Mouse (Mus musculus): ENCODE data around the gene Prpf4.
A peak's percentile ranks its signal among the peaks of the same experiment; 100 is the strongest.

Gene Prpf4

GRCm38 (mm10) chr4:62408601-62409282, at the start of gene Prpf4, which contains the start of gene Cdc26:
TSS of gene Prpf4 (plus strand) at chr4:62408797.
TSS of gene Cdc26 (minus strand) at chr4:62408642.
- DNase-seq = peak; percentile 100

GRCm38 (mm10) chr4:62359256-62359775, 49.3 kb upstream of the Prpf4 start:
- DNase-seq = no peak

GRCm38 (mm10) chr4:62360088-62360804, 48.4 kb upstream of the Prpf4 start, which contains the start of the genes Fkbp15 and Slc31a1:
TSS of gene Fkbp15 (minus strand) at chr4:62360548.
TSS of gene Slc31a1 (plus strand) at chr4:62360727.
- DNase-seq = peak; percentile 98

GRCm38 (mm10) chr4:62360805-62361455, 47.7 kb upstream of the Prpf4 start:
- peak; percentile 13 for DNase-seq

DNA sequence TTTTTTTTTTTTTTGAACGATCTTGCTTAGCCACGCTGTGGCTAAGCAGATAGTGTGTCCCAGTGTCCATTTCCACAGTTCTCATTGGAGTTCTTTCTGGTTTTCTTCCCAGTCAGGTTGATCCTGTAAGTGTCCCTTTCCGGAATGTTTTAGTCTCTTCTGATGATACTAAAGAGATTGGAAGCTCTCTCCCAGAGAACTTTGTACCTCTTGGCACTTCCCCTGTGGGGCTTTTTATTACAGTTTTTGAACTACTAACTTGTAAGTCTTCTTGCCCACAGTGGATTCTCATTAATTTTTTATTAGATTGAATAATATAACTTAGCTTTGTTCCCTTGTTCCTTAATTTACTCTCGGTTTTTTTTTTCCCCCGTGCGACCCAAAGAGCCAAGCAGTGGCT, 47.0 kb upstream of the Prpf4 start:
- no peak for DNase-seq

DNA sequence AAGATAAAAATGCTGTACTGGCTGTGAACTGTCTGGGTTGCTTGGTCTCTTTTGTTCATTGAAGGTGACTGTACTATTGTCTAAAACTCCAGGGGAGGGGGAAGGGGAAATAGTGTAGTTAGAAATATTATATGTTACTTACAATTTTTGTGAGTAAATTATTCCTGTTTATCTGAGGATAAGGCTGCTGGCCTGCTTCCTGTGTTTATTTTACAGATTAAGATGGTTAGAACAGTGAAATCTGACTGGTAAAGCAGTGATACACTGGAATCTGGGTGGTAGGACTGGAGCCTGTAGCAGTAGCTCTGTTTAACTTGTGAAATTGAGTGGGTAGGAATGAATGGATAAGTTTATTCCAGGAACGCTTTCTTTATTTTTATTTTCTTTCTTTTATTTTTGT, 46.6 kb upstream of the Prpf4 start:
- DNase-seq = no peak

GRCm38 (mm10) chr4:62362437-62362836, 46.2 kb upstream of the Prpf4 start:
- DNase-seq = no peak

GRCm38 (mm10) chr4:62364299-62364698, 44.3 kb upstream of the Prpf4 start:
- no peak for DNase-seq

DNA sequence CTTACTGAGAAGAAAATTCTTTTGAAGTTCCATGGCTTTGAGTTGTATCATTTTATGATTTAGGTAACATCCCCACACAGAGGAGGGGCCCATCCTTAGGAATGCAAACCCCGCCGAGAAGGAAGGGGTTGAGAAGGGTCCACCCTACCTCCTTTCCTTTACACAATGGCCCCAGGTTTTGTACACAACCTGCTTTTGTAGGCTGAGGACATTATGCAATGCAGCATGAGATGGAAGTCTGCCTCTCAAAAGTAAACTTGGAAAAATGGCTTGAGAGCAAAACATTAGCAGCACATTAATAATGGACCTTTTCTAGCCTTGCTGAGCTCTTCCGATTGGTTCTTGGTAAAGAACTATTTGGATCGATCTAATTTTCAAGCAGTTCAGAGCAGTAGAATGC, 42.3 kb upstream of the Prpf4 start:
- no peak for DNase-seq

DNA sequence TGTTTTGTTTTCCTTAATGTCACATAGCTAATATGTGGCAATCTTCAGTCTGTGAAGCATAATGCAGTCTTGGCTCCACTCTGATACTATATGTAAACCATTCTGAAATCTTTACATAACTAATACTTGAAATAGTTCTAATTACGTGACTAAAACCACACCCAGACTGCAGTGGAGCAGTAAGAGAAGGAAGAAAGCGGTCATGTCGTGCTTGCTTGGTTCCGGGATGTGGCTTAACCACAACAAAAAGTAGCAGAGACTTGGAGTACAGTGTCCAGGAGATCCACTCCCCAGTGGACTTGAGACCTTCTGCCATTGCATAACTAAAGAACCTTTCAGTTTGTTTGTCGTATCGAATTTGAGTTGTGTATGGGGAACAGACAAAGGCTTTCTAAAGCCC, 41.0 kb upstream of the Prpf4 start:
- DNase-seq = no peak

GRCm38 (mm10) chr4:62369091-62369490, 39.5 kb upstream of the Prpf4 start:
- no peak for DNase-seq

DNA sequence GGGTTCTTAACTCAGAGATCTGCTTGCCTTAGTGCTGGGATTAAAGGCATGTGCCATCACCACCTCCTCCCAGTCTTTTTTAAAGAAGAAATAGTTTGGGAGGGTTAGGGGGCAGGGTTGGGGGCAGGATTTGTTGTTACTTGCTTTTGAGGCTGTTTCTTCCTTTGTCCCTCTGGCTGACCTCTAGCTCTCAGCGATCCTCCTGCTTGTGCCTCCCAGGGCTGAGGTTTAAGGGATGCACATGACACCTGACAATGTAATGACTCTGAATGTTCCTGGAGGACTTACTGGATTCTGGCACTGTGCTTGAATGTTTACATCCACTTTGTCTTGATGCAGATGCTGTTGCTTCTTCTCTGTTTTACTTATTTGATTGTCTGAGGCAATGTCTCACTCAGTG, 36.2 kb upstream of the Prpf4 start:
- no peak for DNase-seq

DNA sequence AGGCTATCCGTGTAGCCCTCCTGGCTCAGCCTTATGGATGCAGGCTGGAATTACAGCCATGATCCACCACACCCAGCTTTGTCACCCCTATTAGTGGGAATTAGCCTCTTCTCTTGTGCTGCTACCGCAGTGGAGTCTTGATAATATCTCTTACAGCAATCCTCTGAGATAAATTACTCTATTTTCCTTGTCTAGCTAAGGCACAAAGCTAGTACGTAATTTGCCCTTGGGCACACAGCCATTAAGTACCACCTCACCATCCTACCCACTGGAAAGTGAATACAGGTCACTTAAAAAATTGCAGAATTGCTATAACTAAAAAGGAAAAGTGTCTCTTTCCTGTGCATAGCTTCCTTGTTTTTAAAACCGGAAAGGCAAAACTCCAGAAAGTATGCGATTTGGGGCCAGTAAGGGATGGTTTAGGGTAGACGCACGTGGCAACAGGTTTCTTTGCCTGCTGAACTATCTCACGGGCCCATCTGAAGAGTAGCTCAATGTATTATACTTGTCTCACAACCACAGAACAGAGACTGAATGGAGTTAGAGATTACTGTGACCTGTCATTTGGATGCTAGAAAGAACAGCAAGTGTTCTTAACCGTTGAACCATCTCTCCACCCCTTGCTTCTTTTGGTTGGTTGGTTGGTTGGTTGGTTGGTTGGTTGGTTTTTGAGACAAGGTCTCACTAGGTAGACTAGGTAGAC, 35.6 kb upstream of the Prpf4 start:
- DNase-seq = no peak

- DNase-seq = no peak
Measured at GRCm38 (mm10) chr4:62373668-62374067, 34.9 kb upstream of the Prpf4 start.

DNA sequence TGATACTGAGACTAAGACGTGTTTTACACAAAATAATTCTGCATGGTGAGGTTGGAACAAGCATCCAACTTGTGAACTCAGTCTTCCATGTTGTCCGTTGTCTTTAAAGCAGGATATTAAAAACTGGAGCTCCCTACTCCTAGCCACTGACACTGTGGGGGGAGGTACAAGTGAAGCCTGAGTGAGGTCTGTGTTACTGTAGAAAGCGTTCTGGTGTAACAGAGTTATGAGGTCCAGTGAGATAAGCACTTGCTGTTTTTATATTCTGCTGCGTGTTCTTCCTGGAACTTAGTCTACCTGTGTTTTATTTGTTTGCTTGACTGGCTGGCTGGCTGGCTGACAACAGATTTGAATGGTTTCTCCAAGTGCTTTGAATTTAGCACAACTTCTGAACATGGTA, 34.3 kb upstream of the Prpf4 start:
- DNase-seq = no peak

GRCm38 (mm10) chr4:62376123-62376522, 32.5 kb upstream of the Prpf4 start:
- DNase-seq = no peak

DNA sequence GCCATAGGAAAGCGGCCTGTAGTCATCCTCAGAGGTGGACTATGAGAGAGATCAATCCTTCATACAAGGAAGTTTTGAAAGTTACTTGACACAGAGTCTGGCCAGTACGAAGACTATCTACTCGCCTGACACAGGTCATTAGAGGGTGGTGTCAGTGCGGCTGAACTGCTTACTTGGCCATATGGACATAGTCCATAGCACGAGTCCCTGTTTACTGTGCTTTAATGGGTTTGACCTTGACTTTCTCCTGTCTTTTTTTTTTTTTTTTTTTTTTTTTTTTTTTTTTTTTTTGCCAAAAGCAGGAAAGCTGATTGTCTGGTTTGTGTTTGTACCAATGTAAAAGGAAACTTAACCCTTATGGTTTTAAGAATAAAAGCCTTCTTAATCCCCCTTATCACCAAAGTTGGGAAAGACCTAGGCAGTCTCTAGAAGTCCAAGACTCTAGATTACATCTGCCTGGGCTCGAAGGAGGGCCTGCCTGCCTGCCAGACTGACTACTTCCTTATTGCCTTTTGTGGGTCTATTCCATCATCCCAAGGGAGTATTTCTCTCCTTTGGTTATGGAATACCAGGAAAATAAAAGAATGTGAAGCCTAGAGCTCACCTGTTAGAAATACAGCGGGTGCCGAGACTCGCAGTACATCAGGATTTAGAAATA, 28.7 kb upstream of the Prpf4 start:
- no peak for DNase-seq

DNA sequence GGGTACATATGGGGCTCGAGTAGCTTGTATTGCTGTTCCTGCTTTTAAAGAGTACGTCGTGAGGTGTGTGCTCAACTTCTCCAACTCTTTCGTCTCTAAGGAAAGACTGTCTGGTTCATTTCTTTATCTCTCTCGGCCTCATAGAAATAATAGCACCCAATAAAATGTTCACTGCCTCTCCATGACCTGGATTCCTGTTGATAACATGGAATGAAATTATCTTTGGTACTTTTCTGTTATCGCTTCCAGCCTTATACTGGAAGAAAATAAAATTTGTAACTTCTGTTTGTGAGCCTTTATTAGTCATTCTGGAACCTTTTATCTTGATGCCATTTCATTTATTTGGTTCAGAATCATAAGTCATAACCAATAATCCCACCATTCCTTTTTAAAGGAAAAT, 25.4 kb upstream of the Prpf4 start:
- no peak for DNase-seq

DNA sequence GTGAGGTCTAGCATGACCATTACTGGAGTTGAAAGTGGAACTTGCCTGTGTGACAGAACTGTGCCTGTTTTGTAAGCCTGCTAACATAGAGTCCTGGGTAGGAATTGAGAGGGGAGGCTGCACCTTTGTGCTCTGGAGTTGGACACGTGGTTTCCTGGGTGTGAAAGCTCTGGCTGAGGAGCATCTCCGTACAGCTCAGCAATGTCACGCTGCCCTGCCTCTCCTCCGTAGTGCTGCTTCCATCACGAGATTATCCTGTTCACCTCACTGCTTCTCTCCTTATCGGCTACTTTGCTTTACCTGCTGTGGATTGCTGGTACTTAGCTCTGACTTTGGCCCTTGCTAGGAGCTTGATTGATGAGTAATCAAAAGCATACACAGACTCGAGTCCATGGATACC, 24.8 kb upstream of the Prpf4 start:
- DNase-seq = no peak

DNA sequence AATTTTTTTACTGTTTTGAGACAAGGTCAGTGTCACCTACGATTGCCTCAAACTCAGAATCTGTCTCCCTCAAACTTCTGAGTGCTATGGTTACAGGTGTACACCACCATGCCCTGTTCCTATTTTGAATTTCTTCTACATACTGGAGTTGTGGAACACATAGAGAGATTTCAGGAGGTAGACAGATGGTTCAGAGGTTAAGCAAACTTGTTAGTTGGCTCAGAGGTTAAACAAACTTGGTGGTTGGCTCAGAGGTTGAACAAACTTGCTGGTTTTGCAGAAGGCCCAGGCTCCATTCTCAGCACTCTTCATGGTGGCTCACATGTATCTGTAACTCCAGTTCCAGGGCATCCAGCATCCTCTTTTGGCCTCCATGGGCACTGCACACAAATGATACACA, 24.4 kb upstream of the Prpf4 start:
- DNase-seq = no peak

GRCm38 (mm10) chr4:62385439-62385838, 23.2 kb upstream of the Prpf4 start:
- no peak for DNase-seq

Data from embryo, embryonic 11 days (tissue).